Mouse (Mus musculus) cerebral cortex, adult 2 months (tissue): Measurements from ENCODE around the gene Cnn2.

Experiments used
- WGBS: fragments of 180-500 bp; shearing (Covaris S2); methylation state at CpG from one replicate; pipeline ENCODE4 v1.1.7; 2018; 5-methylcytosine and 5-hydroxymethylcytosine counted together

The Cnn2 gene

DNA sequence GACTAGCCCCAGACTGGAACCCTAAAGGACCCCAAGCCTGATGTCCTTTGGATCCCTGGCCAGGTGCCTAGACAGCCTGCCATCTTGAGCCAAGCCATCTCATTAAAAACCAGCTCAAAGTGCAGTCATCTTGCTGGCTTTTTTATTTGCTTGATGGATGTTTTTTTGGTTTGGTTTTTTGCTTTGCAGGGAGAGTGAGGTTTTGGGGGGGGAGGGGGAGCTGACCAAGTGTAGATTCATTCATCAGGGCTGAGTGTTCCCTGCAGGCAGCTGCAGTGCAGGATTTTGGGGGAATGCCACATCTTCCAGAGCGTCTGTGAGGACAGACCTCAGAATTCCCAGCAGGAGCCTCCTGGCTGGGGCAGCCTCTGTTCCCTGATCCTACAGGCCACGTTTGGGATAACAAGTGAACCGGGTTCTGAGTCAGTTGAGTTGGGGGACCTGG lies 19.2 kb upstream of the Cnn2 start:
- 20% methylated on average over 3 of the region's 3 CpGs for WGBS

DNA sequence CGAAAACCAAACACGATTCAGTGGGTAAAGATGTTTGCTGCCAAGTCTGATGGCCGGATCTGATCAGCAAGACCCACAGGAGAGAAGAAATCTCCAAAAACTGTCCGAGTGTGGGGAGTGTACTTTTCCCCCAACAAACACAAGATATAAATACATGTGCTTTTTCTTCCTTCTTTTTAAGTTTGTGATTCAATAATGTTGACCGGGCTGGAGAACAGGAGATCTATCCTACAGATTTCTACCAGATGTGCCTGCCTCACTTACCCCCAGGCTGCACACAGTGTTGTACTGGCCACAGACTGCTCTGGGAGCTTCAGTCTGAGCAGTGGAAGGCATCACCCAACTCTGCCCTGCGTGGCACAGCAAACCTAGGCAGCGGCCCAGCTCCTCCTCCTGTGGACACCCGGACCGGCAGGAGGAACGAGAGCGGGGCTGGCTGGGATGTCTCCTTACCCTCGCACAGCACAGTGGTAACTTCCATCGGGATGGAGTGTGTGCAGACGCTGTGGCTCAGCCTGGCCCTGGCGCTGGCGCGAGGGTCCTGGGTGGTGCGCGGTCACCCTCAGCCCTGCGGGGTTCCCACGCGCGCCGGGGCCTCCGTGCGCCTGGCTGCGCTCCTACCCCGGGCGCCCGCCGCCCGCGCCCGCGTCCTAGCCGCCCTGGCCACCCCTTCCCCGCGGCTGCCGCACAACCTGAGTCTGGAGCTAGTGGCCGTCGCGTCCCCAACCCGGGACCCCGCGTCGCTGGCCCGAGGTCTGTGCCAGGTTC lies 17.8 kb upstream of the Cnn2 start, which contains the start of gene Grin3b:
Gene Grin3b, plus strand, starts transcription at position 301 of the 768 bp plus-strand sequence.
- WGBS: 6% methylated on average over 46 of the region's 47 CpGs

DNA sequence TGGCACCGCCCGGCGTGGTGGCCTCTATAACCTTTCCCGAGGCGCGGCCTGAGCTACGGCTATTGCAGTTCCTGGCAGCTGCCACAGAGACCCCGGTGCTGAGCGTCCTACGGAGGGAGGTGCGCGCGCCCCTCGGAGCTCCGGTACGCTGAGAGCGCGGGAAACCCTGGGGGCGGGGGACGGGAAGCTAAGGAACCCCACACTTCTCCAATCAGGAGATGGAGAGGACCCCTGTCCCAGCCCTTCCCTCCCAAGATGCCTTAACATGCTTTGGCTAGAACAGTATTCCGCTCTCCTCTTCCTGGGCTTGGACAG lies 17.2 kb upstream of the Cnn2 start:
- 7% methylated on average over 21 of the region's 21 CpGs for WGBS

DNA sequence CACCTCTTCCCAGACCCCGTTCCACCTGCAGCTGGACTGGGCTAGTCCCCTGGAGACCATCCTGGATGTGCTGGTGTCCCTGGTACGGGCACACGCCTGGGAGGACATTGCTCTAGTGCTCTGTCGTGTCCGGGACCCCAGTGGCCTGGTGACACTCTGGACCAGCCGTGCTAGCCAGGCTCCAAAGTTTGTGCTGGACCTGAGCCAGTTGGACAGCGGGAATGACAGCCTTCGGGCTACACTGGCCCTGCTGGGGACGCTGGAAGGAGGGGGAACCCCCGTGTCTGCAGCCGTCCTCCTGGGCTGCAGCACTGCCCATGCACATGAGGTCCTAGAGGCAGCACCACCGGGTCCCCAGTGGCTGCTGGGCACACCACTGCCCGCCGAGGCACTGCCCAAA lies 15.6 kb upstream of the Cnn2 start:
- WGBS: 51% methylated on average over 14 of the region's 14 CpGs

DNA sequence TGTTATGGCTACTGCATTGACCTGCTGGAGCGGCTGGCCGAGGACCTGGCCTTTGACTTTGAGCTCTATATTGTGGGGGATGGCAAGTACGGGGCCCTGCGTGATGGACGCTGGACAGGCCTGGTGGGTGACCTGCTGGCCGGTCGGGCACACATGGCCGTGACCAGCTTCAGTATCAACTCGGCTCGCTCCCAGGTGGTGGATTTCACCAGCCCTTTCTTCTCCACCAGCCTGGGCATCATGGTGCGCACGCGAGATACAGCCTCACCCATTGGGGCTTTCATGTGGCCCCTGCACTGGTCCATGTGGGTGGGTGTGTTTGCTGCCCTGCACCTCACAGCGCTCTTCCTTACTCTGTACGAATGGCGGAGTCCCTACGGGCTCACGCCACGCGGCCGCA lies 14.3 kb upstream of the Cnn2 start:
- WGBS: 94% methylated on average over 21 of the region's 21 CpGs

DNA sequence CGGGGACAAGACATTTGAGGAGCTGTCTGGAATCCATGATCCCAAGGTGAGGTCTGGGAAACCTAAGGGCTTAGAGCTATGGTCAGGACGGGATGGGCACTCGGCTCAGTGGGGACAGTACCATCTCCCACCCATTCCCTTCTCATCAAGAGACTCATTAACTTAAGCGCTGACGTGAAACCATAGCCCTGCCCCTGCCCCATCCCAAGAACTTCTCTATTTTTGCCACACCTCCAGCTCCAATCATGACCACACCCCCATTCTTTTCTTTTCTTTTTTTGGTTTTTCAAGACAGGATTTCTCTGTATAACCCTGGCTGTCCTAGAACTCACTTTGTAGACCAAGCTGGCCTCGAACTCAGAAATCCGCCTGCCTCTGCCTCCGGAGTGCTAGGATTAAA lies 13.7 kb upstream of the Cnn2 start:
- WGBS: 89% methylated on average over 8 of the region's 8 CpGs

DNA sequence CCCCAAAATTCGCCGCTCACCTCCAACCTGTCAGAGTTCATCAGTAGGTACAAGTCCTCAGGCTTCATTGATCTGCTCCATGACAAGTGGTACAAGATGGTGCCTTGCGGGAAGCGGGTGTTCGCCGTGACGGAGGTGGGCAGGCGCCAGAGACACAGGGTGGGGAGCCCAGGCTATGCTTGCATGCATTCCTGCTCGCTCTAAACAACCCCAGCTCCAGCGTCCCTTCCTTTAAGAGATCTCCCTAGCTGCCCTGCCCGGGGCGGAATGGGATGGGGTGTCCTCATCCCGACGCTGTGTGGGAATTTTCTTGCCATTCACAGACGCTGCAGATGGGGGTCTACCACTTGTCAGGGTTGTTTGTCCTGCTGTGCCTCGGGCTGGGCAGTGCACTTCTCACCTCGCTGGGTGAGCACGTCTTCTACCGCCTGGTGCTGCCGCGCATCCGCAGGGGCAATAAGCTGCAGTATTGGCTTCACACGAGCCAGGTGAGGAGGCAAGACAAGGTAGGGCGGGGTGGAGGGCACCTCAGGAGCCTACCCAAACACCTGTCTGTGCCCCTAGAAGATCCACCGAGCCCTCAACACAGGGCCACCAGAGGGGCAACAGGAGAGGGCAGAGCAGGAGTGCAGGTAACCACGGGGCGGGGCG lies 12.2 kb upstream of the Cnn2 start:
- WGBS: 89% methylated on average over 28 of the region's 28 CpGs

DNA sequence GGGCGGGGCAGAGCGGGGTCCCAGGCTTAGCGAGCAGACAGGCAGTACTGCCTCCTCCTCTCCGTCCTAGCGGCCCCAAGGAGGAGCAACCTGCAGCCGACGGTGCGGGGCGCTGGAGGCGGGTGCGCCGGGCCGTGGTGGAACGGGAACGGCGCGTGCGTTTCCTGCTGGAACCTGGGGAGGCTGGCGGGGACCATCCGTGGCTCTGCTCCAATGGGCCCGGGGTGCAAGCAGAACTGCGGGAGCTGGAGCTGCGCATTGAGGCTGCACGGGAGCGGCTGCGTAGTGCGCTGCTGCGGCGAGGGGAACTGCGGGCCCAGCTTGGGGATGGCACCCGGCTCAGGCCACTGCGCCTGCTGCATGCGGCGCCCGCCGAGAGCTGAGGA lies 11.7 kb upstream of the Cnn2 start:
- 82% methylated on average over 31 of the region's 36 CpGs for WGBS

DNA sequence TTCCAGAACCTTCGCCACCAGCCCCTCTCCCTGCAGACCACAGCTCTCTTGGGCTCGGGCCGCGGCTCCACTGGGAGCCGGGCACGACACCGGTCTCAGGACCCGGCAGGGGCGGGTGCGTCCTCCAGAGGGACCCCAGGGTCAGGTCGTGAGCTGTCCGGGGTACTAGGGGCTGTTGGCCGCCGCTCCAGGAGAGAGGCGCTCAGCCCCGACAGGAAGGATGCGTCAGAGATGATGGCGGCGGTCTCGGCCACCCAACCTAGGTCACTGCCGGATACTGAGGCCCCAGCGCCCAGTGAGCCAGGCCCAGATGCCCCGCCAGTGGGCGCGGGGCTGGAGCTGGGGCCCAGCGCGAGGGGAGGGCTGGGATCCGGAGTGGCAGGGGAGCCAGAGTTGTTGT lies 11.1 kb upstream of the Cnn2 start:
- WGBS: 88% methylated on average over 28 of the region's 28 CpGs

DNA sequence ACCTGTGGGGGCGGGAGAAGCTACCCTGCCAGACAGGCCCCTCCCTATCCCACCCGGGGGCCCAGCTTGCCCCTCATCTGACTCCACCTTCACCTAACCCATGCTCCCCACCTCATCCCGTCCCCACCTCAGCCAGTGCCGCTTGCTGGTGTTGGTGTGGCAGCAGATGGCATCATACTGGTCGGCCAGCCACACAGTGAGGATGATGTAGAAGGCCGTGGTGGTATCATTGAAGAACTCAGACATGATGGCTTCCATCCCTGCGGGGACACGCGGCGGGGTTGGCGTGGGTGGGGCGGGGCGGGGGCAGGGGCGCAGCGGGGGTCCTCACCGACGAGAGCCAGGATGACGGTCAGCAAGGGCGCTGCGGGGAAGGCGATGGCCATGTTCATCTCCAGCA lies 10.3 kb upstream of the Cnn2 start:
- whole genome bisulfite sequencing: 95% methylated on average over 21 of the region's 21 CpGs

DNA sequence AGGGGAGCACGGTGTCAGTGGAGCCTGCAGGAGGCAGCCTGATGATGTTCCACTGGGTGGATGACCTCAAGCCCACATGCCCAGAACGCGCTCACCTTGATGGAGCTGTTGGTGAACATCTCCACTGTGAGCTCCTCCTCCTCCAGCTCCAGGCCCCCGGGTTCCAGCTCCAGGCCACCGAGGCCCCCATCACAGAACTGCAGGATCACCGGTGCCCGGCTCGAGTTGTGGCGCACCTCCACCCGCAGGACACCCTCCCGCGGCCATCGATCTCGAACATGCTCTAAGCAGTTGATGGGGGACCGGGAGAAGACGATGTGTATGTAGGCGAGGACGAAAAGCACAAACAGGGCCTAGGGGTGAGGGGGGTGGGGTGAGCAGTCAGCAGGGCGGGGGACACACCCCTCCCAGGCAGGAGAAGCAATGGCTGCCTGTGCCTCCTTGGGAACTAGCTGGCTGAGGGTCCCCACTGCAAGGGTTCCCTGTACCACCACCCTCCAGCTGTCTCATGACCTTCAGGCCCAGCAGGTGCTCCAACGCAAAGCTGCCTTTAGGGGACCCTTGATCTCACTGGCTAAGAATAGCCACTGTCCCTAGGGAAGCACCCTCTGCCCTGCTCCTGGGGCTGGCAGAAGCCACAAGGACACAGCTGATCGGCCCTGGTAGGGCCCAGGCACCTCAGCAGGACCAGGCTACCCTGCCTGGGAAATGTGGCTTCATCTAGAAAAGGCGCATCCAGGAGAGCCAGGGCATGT lies 8.8 kb upstream of the Cnn2 start:
- WGBS: 88% methylated on average over 22 of the region's 22 CpGs

DNA sequence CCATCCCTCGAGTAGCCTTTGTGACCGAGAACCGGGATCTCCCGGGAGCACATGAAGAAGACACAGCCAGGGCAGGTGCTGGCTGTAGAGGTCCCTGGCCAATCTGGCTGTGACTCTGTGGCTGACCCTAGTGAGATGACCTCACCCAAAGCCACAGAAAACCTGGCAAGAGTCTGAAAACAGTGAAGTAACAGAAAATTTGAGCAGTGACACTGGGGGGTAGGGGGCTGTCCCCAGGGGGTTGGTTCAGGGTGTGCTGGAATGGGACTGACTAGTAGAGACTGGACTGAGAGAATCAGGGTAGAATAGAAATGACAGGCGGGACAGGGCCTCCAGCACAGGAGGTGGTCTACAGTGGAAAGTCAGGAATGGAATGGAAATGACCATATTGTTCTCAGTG lies 5.2 kb upstream of the Cnn2 start:
- 66% methylated on average over 5 of the region's 5 CpGs for WGBS

DNA sequence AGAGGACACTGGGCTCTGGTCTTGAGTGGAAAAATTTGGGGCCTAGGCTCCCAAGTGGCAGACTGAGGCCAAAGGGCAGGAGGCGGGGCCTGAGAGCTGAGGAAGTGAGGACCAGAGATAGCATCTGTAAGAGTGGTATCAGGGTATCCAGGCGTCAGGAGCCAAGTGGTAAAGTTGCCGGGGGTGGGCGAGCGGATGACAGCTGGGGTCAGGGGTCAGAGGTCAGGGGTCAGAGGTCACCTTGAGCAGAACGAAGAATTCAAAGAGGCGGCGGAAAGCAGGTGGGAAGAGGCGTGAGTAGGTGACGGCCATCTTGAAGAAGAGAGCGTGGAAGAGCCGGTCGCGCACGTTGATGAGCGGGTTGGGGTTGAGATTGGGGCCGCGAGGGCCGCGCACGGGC lies 4.7 kb upstream of the Cnn2 start:
- under 1% methylated on average over 21 of the region's 21 CpGs for WGBS

DNA sequence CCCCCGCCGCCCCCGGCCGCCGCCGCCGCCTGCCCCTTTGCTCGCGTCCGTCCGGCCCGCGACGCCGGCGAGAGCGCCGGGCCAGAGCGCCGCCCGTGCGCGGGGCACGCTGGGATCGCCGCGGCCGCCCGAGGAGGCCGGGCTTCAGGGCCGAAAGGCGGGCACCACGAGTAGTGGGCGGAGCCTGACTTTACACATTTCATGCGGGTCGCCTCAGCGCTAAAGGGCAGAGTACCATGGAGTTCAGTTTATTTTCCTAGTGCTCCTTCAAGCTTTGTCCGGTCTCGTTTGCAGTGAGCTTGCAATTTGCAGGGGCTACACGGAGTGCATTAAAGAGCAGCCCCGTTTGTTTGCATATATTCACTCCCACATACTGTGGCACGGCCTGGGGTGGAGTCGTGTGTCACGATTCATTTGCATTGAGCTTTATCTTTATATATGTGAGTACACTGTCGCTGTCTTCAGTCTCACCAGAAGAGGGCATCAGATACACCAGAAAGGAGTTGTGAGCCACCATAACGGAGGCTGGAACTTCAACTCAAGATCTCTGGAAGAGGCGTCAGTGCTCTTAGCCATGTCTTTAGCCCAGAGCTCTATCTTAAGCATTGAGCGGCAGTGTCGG lies 4.1 kb upstream of the Cnn2 start, which contains the start of gene Tmem259:
Gene Tmem259, minus strand, starts transcription at position 136 of the 622 bp plus-strand sequence.
- WGBS: under 1% methylated on average over 44 of the region's 49 CpGs

DNA sequence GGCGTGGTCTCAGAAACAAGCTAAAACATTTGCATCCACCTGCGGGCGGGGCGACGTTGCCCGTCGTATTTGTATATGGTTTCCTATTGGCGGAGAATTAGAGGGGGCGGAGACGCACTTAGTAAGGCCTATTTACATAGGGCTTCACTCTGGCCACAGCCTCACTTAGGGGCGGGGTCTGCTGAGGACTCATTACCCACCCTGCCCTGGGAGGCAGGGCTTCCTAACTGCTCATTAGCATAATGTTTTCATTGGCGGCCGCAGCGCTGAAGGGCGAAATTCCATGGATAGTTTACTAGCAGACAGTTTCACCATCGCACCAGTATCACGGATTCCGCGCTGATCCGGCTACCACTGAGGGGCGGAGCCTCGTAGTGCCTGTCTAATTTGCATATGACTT lies 3.5 kb upstream of the Cnn2 start:
- WGBS: 1% methylated on average over 22 of the region's 22 CpGs

DNA sequence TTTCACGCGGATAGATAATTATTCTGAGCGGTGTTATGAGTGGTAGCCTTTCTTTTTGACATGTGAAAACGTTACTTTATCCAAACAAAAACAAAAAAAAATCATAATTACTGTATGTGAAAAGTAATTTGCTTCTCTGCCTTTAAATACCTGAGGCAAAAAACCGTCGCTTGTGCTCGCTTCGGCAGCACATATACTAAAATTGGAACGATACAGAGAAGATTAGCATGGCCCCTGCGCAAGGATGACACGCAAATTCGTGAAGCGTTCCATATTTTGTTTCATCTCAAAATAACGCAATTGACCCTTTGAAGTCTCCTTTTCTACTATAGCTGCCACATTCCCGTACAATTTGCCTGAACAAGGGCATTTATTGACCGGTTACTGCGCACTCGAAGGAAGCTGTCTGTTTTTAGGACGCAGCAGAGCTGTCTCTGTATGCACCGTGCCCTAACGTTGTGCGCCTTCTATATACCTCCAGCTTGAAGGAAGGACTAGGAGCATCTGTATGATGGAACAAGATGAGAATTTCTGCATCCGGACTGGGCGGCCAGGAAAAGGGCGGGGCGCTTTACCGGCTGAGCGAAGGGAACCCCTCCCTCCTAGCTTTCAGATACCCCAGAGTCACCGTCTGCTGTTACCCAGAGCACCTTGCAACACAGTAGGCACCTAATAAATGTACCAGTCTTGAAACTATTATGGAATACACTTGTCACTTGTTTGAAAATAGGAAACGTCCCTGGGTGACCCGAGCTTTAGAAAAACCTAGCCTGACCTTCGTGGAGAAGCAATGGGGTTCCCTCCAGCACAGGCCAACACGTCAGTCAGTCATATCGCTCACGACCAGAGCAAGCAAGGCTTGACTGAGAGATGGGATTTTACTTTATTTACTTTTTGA lies 2.8 kb upstream of the Cnn2 start:
- 2% methylated on average over 35 of the region's 35 CpGs for WGBS

DNA sequence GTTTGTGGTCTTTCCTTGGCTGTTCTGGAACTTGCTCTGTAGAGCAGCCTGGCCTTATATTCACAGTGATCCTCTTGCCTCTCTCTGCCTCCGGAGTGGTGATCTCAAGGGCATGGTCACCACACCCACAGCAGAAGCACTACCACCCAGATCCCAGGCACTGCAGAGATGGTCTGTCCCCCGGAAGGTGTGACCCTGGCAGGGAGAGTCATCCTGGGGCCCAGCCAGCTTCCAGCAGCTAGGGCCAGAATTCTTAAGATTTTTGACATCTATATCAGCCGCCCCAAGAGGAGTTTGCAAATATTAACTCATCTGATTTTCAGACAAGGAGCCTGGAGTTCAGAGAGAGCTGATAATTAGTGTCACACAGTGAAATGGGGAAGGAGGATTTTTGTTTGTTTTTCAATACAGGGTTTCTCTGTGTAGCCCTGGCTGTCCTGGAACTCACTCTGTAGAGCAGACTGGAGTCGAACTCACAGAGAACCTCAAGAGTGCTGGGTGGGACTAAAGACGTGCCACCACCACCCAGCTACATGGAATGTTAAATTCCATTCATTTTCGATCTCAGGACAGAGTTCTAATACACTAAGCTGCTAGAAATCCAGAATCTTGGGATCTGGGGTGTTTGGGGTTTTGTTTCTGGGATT lies 2.0 kb upstream of the Cnn2 start:
- WGBS: 43% methylated on average over 6 of the region's 6 CpGs

DNA sequence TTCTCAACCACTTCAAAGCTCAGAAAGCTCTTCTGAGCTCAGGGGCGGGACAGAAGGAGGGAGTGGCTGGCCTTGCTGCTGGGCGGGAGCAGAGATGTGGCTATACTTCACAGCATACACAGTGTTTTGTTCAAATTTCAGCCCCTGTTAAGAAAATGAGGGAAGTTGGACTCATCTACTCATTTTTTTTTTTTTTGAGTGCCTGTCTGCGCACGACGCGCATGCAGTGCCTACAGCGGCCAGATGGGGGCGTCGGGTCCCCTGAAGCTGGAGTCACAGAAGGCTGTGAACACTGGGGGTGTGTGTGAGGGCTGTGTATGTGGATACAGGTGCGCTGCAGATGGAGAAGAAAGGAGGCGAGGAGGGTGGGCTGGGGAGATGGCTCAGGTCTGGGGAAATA lies 1.4 kb upstream of the Cnn2 start:
- WGBS: 4% methylated on average over 11 of the region's 11 CpGs

DNA sequence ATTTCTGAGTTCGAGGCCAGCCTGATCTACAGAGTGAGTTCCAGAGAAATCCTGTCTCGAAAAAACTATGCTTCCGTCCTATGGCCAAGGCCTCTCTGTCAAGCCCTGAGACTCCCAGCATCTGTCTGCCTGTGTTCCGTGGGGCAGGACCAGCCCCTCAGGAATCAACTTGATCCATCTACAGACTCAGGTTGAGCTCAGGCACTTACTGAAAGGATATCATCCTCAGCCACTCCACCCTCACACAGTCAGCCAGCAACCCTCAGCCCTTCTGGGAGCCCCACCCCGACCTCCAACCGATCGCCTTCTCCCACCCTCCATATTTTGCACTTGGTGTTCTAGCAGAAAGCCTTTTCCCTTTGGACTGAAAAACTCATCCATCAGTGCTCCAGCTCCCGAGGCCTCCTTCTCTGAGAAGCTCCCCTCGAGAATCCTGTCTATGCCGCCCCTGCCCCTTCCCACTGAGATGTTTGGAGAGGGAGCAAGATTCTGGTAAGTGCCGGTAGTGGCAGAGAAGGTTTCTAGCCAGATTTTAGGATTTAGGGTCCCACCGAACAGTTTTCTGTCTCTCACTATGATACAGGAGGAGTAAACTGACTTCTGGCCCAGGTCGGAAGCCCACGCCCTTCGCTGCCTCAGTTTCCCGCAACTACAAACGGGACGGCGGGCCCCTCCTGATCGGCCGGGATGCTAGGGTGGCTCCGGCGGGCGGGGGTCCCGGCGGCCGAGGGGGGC lies 446 bp upstream of the Cnn2 start:
- 20% methylated on average over 27 of the region's 27 CpGs for WGBS

DNA sequence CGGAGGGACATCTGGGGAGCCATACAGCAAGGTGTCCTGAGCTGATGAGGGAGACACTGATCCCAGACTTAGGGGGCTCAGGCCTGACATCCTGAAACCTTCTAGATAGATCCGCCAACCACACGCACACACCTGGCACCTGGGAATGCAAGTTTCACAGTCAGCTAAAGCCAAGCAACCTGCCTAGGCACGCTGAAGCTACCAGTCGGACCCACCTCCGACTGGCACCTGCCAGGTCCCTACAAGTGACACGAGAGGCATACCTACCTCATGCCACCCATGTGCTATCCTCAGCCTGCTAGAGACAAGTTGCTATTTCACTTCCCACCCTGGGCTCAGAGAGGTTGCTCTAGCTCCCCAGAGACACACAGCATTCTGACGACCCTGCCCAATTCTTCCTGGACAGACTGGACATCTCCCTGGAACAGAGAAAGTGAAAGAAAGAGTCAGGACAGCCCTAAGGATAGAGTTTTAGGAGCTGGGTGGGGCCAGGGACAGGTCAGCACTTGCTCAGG lies 945 bp downstream of the Cnn2 start:
- 52% methylated on average over 8 of the region's 8 CpGs for WGBS
